ENCODE assay signal across 15 mouse cellular contexts in the genomic region with DNA sequence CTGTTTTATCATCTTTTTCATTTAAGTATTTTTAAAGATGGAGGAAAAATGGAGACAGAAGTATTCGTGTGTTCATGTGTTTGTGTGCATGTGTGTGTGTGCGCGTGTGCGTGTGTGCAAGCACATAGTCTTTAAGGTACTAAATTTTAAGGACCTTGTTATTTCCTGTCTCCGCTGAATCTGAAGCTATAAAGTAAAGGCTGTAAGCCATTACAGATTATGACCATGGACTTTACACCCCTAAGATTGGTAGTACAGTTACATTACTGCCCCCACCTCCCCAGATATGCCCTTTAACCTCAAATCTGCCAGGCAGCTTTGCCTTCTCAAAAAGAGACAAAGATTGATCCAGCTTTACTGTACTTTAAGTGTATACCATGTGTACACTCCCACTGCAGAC. TPM values are rescaled to one million over a fixed set of nuclear protein-coding genes. Genes with fewer than 3 reads are reported as not detected.
A peak's percentile ranks its signal among the peaks of the same experiment; 100 is the strongest.
DNase-seq lines count a peak whose midpoint lies in the region; ATAC-seq and TF ChIP-seq lines count a peak whose summit lies in the region.
"Had no signal": no experiment of that assay in that cellular context is flagged by ENCODE, and none has a peak within 500 bp of the region (broad histone marks: within the 10 kb centered on the region; RNA-seq: fewer than 3 reads in every experiment).

No protein-coding gene starts in this region.

- TF ChIP-seq CTCF in small intestine, adult 2 months (IDR thresholded peaks at IDR 0.05; ENCODE audit: extremely low read depth, insufficient read length, insufficient replicate concordance, low read depth, low read length), result no peak

- H3K4me1 ChIP-seq in forebrain, embryonic 14.5 days (ENCODE audit: control insufficient read depth, insufficient read depth, low read length), result peaks cover 8% of the 10 kb centered on the region
- H3K4me1 ChIP-seq in forebrain, embryonic 10.5 days, result peaks cover 32% of the 10 kb centered on the region
- 0 out of 2 replicates have a peak, but pooled peaks cover 12% of the 10 kb centered on the region for H3K4me1 ChIP-seq in hindbrain, embryonic 15.5 days (replicated peaks)
- no peaks in the 10 kb centered on the region for H3K4me1 ChIP-seq in hindbrain, embryonic 11.5 days (replicated peaks; ENCODE audit: control insufficient read depth, insufficient read depth, low read length)
- H3K4me1 ChIP-seq in midbrain, embryonic 12.5 days, result peaks cover 5% of the 10 kb centered on the region; the same call in 1 of the 2 replicates
- H3K4me1 ChIP-seq in midbrain, embryonic 10.5 days, result peaks cover 15% of the 10 kb centered on the region
- H3K4me1 ChIP-seq in small intestine, adult 2 months (ENCODE audit: control insufficient read depth, insufficient read depth, insufficient read length, low read length), result peaks cover 14% of the 10 kb centered on the region; the same call in 1 of the 2 replicates

- no peak overlapping the region for H3K9ac ChIP-seq in forebrain, embryonic 14.5 days (ENCODE audit: low read length)
- no peak overlapping the region for H3K9ac ChIP-seq in hindbrain, embryonic 15.5 days
- no peak overlapping the region for H3K9ac ChIP-seq in hindbrain, embryonic 11.5 days (ENCODE audit: low read depth, low read length)
- H3K9ac ChIP-seq in midbrain, embryonic 12.5 days (replicated peaks), result no peak overlapping the region
- H3K9ac ChIP-seq: forebrain, embryonic 13.5 days; liver, embryonic 13.5 days had no signal

- no peaks in the 10 kb centered on the region for H3K36me3 ChIP-seq in forebrain, embryonic 14.5 days (ENCODE audit: control insufficient read depth, insufficient read depth, low read length)
- no peaks in the 10 kb centered on the region for H3K36me3 ChIP-seq in forebrain, embryonic 10.5 days (replicated peaks)
- no peaks in the 10 kb centered on the region for H3K36me3 ChIP-seq in hindbrain, embryonic 15.5 days
- H3K36me3 ChIP-seq in hindbrain, embryonic 11.5 days (ENCODE audit: control insufficient read depth, insufficient read depth, low read length), result no peaks in the 10 kb centered on the region
- no peaks in the 10 kb centered on the region for H3K36me3 ChIP-seq in midbrain, embryonic 12.5 days
- H3K36me3 ChIP-seq in midbrain, embryonic 10.5 days, result no peaks in the 10 kb centered on the region
- H3K36me3 ChIP-seq in small intestine, adult 2 months (ENCODE audit: control insufficient read depth, insufficient read depth, low read length), result 0 out of 2 replicates have a peak, but pooled peaks cover 2% of the 10 kb centered on the region
- H3K36me3 ChIP-seq: liver, embryonic 13.5 days had no signal

- no peaks in the 10 kb centered on the region for H3K27me3 ChIP-seq in forebrain, embryonic 14.5 days (replicated peaks; ENCODE audit: control insufficient read depth, insufficient read depth, low read length)
- no peaks in the 10 kb centered on the region for H3K27me3 ChIP-seq in forebrain, embryonic 10.5 days (ENCODE audit: poor library complexity, severe bottlenecking)
- H3K27me3 ChIP-seq in hindbrain, embryonic 15.5 days, result no peaks in the 10 kb centered on the region
- no peaks in the 10 kb centered on the region for H3K27me3 ChIP-seq in hindbrain, embryonic 11.5 days (ENCODE audit: control insufficient read depth, insufficient read depth, low read length)
- H3K27me3 ChIP-seq in midbrain, embryonic 12.5 days, result no peaks in the 10 kb centered on the region
- no peaks in the 10 kb centered on the region for H3K27me3 ChIP-seq in midbrain, embryonic 10.5 days (ENCODE audit: low read depth, poor library complexity, severe bottlenecking)
- no peaks in the 10 kb centered on the region for H3K27me3 ChIP-seq in small intestine, adult 2 months (ENCODE audit: control insufficient read depth, insufficient read depth, low read length)
- H3K27me3 ChIP-seq: forebrain, embryonic 13.5 days; liver, embryonic 13.5 days had no signal

- H3K9me3 ChIP-seq in forebrain, embryonic 14.5 days (replicated peaks; ENCODE audit: control insufficient read depth, low read length), result no peaks in the 10 kb centered on the region
- no peaks in the 10 kb centered on the region for H3K9me3 ChIP-seq in forebrain, embryonic 10.5 days
- no peaks in the 10 kb centered on the region for H3K9me3 ChIP-seq in hindbrain, embryonic 15.5 days
- H3K9me3 ChIP-seq in hindbrain, embryonic 11.5 days (ENCODE audit: control insufficient read depth, low read length), result no peaks in the 10 kb centered on the region
- no peaks in the 10 kb centered on the region for H3K9me3 ChIP-seq in midbrain, embryonic 12.5 days
- no peaks in the 10 kb centered on the region for H3K9me3 ChIP-seq in midbrain, embryonic 10.5 days (replicated peaks)
- H3K9me3 ChIP-seq: forebrain, embryonic 13.5 days; liver, embryonic 13.5 days had no signal

- no peak for TF ChIP-seq POLR2A in small intestine, adult 2 months (IDR thresholded peaks at IDR 0.05; ENCODE audit: low read depth, low read length)

- WGBS in forebrain, embryonic 14.5 days, result 97% methylated on average over 5 of the region's 5 CpGs
- 93% methylated on average over 5 of the region's 5 CpGs for WGBS in forebrain, embryonic 10.5 days
- 95% methylated on average over 5 of the region's 5 CpGs for WGBS in hindbrain, embryonic 15.5 days
- whole genome bisulfite sequencing in hindbrain, embryonic 11.5 days, result 96% methylated on average over 5 of the region's 5 CpGs
- 95% methylated on average over 5 of the region's 5 CpGs for WGBS in midbrain, embryonic 12.5 days
- 95% methylated on average over 5 of the region's 5 CpGs for WGBS in midbrain, embryonic 10.5 days
- WGBS in small intestine, adult 2 months, result 32% methylated on average over 5 of the region's 5 CpGs

- H3K4me3 ChIP-seq in forebrain, embryonic 14.5 days (ENCODE audit: low read depth, low read length), result no peak overlapping the region
- H3K4me3 ChIP-seq in forebrain, embryonic 10.5 days, result no peak overlapping the region
- H3K4me3 ChIP-seq in hindbrain, embryonic 15.5 days, result peak overlapping the region; percentile 29; the same call in 1 of the 2 replicates
- no peak overlapping the region for H3K4me3 ChIP-seq in hindbrain, embryonic 11.5 days (ENCODE audit: low read depth, low read length)
- H3K4me3 ChIP-seq in midbrain, embryonic 12.5 days, result no peak overlapping the region
- H3K4me3 ChIP-seq in midbrain, embryonic 10.5 days, result no peak overlapping the region
- H3K4me3 ChIP-seq in small intestine, adult 2 months (ENCODE audit: low read depth, low read length), result no peak overlapping the region; the same call in 1 of the 2 replicates

- peak overlapping the region; percentile 45; the same call in 1 of the 2 replicates for H3K4me2 ChIP-seq in forebrain, embryonic 14.5 days (ENCODE audit: low read length)
- H3K4me2 ChIP-seq in hindbrain, embryonic 15.5 days, result peak overlapping the region; percentile 43
- H3K4me2 ChIP-seq in hindbrain, embryonic 11.5 days (replicated peaks; ENCODE audit: low read depth, low read length), result no peak overlapping the region
- H3K4me2 ChIP-seq in midbrain, embryonic 12.5 days (replicated peaks), result peak overlapping the region; percentile 42; the same call in 1 of the 2 replicates

- no peak for DNase-seq in forebrain, embryonic 14.5 days (ENCODE audit: low spot score)
- DNase-seq in forebrain, embryonic 10.5 days (ENCODE audit: extremely low spot score, low spot score), result no peak
- no peak for DNase-seq in hindbrain, embryonic 11.5 days (ENCODE audit: low spot score)
- DNase-seq in midbrain, embryonic 10.5 days (ENCODE audit: low spot score), result no peak
- no peak for DNase-seq in ovary, postnatal 36 days (ENCODE audit: low spot score)
- DNase-seq: adrenal gland, adult 8-10 months; cerebellum, adult 9-11 months; gastrocnemius, postnatal 10 days; kidney, postnatal 25 days; liver, embryonic 13.5 days; right cerebral cortex, adult 18-20 months had no signal

- H3K27ac ChIP-seq in forebrain, embryonic 14.5 days (ENCODE audit: low read depth, low read length), result no peak overlapping the region
- no peak overlapping the region for H3K27ac ChIP-seq in forebrain, embryonic 10.5 days
- no peak overlapping the region for H3K27ac ChIP-seq in hindbrain, embryonic 15.5 days (replicated peaks)
- no peak overlapping the region for H3K27ac ChIP-seq in hindbrain, embryonic 11.5 days (ENCODE audit: low read depth, low read length)
- H3K27ac ChIP-seq in midbrain, embryonic 12.5 days (replicated peaks), result no peak overlapping the region
- H3K27ac ChIP-seq in midbrain, embryonic 10.5 days (replicated peaks), result no peak overlapping the region
- peak overlapping the region; percentile 90 for H3K27ac ChIP-seq in small intestine, adult 2 months (ENCODE audit: insufficient read depth, low read depth, low read length)
- H3K27ac ChIP-seq: liver, embryonic 13.5 days had no signal

- ATAC-seq in forebrain, embryonic 14.5 days, result no peak
- no peak for ATAC-seq in hindbrain, embryonic 15.5 days (ENCODE audit: low FRiP score, low read depth)
- no peak for ATAC-seq in hindbrain, embryonic 11.5 days (ENCODE audit: low FRiP score)
- no peak for ATAC-seq in midbrain, embryonic 12.5 days (ENCODE audit: low FRiP score, low read depth)
- ATAC-seq: forebrain, embryonic 13.5 days had no signal

RNA-seq across cellular contexts. Expression of gene Pld1, which starts 46.8 kb away (rescaled TPM):
- polyA plus RNA-seq in forebrain, embryonic 14.5 days (2014; fragmentation: Nextera tagmentation; extraction: Ambion mirVana), result 2.0 and 2.5 TPM in 2 replicates
- 1.7 and 1.8 TPM in 2 replicates for polyA plus RNA-seq in forebrain, embryonic 10.5 days (2016; fragmentation: Nextera tagmentation; extraction: Ambion mirVana)
- polyA plus RNA-seq in hindbrain, embryonic 15.5 days (2015; fragmentation: Nextera tagmentation; extraction: Ambion mirVana), result 5.2 and 5.5 TPM in 2 replicates
- 3.9 and 4.5 TPM in 2 replicates for polyA plus RNA-seq in hindbrain, embryonic 11.5 days (2014; fragmentation: Nextera tagmentation; extraction: Ambion mirVana)
- polyA plus RNA-seq in midbrain, embryonic 12.5 days (2016; fragmentation: Nextera tagmentation; extraction: Ambion mirVana), result 4.9 and 5.9 TPM in 2 replicates
- 2.2 and 3.2 TPM in 2 replicates for polyA plus RNA-seq in midbrain, embryonic 10.5 days (2016; fragmentation: Nextera tagmentation; extraction: Ambion mirVana)
- polyA plus RNA-seq in small intestine, adult 2 months (2012; rRNA removed), result 5.4 and 14.9 TPM in 2 replicates
